ENCODE assay signal across 12 mouse cellular contexts in genomic region chr5:114024885-114025284, GRCm38 (mm10). TPM values are rescaled to one million over a fixed set of nuclear protein-coding genes. Genes with fewer than 3 reads are reported as not detected.
DNase-seq lines count a peak whose midpoint lies in the region; ATAC-seq and TF ChIP-seq lines count a peak whose summit lies in the region.
"Had no signal": no experiment of that assay in that cellular context is flagged by ENCODE, and none has a peak within 500 bp of the region (broad histone marks: within the 10 kb centered on the region; RNA-seq: fewer than 3 reads in every experiment).

No protein-coding gene starts in this region.

- DNase-seq in frontal cortex, postnatal 36 days (ENCODE audit: low spot score in 2 of 2): no peak
- peak; percentile 52 for DNase-seq in brain, adult 2 months (ENCODE audit: low read depth, low spot score)
- no peak for DNase-seq in forebrain, postnatal 0 days
- DNase-seq in cerebellum, adult 2 months: no peak
- no peak for DNase-seq in thymus, postnatal 14 days
- DNase-seq: cerebellum, adult 18-20 months had no signal

- TF ChIP-seq POLR2A in cerebellum, adult 2 months (IDR thresholded peaks at IDR 0.05; ENCODE audit: borderline replicate concordance, insufficient read depth, low read length): no peak

- H3K4me2 ChIP-seq in forebrain, postnatal 0 days (ENCODE audit: low read depth): peak overlapping the region; percentile 21; the same call in 1 of the 2 replicates
- H3K4me2 ChIP-seq in midbrain, embryonic 13.5 days (replicated peaks): 0 out of 2 replicates have a peak overlapping the region, but pooled peaks have one; percentile 6
- H3K4me2 ChIP-seq: liver, embryonic 15.5 days had no signal

- no peaks in the 10 kb centered on the region for H3K9me3 ChIP-seq in forebrain, postnatal 0 days (ENCODE audit: low read length)
- H3K9me3 ChIP-seq in midbrain, embryonic 13.5 days: no peaks in the 10 kb centered on the region
- H3K9me3 ChIP-seq: liver, embryonic 15.5 days had no signal

- H3K4me3 ChIP-seq in forebrain, postnatal 0 days (ENCODE audit: low read depth, low read length): no peak overlapping the region
- no peak overlapping the region for H3K4me3 ChIP-seq in midbrain, embryonic 13.5 days (replicated peaks)
- H3K4me3 ChIP-seq in cerebellum, adult 2 months (replicated peaks; ENCODE audit: insufficient read depth, low read depth, low read length): no peak overlapping the region
- H3K4me3 ChIP-seq: liver, embryonic 15.5 days had no signal

- no peak for TF ChIP-seq CTCF in forebrain, postnatal 0 days (IDR thresholded peaks at IDR 0.05; ENCODE audit: low read depth)
- TF ChIP-seq CTCF in cerebellum, adult 2 months (IDR thresholded peaks at IDR 0.05; ENCODE audit: borderline replicate concordance, insufficient read depth, low read depth, low read length): no peak

- ATAC-seq in frontal cortex, adult (ENCODE audit: low TSS enrichment): peak; percentile 22
- peak; percentile 37; the same call in 1 of the 2 replicates for ATAC-seq in forebrain, postnatal 0 days
- ATAC-seq in midbrain, embryonic 13.5 days: peak; percentile 64
- no peak for ATAC-seq in megakaryocyte progenitor cell, adult 5-6 weeks (replicated peaks; ENCODE audit: poor library complexity)

- no peaks in the 10 kb centered on the region for H3K4me1 ChIP-seq in forebrain, postnatal 0 days (ENCODE audit: insufficient read depth)
- H3K4me1 ChIP-seq in midbrain, embryonic 13.5 days (replicated peaks): peaks cover 10% of the 10 kb centered on the region
- H3K4me1 ChIP-seq in cerebellum, adult 2 months (ENCODE audit: control insufficient read depth, insufficient read depth, low read length): peaks cover 15% of the 10 kb centered on the region

- WGBS in forebrain, postnatal 0 days: 16% methylated on average over 10 of the region's 10 CpGs
- WGBS in midbrain, embryonic 13.5 days: 11% methylated on average over 10 of the region's 10 CpGs
- 13% methylated on average over 10 of the region's 10 CpGs for WGBS in cerebellum, adult 2 months

- H3K27ac ChIP-seq in forebrain, postnatal 0 days (ENCODE audit: low read depth, low read length): no peak overlapping the region
- no peak overlapping the region for H3K27ac ChIP-seq in midbrain, embryonic 13.5 days
- H3K27ac ChIP-seq in cerebellum, adult 2 months (ENCODE audit: insufficient read depth, low read length): no peak overlapping the region
- H3K27ac ChIP-seq: liver, embryonic 15.5 days had no signal

- no peaks in the 10 kb centered on the region for H3K27me3 ChIP-seq in forebrain, postnatal 0 days (ENCODE audit: insufficient read depth, low read length)
- no peaks in the 10 kb centered on the region for H3K27me3 ChIP-seq in midbrain, embryonic 13.5 days
- H3K27me3 ChIP-seq in cerebellum, adult 2 months (ENCODE audit: control insufficient read depth, insufficient read depth, low read length): no peaks in the 10 kb centered on the region

- no peak overlapping the region for H3K9ac ChIP-seq in forebrain, postnatal 0 days
- H3K9ac ChIP-seq in midbrain, embryonic 13.5 days (replicated peaks): no peak overlapping the region
- H3K9ac ChIP-seq: liver, embryonic 15.5 days had no signal

- H3K36me3 ChIP-seq in forebrain, postnatal 0 days (ENCODE audit: insufficient read depth): peaks cover 13% of the 10 kb centered on the region; the same call in 1 of the 2 replicates
- peaks cover 29% of the 10 kb centered on the region for H3K36me3 ChIP-seq in midbrain, embryonic 13.5 days
- H3K36me3 ChIP-seq: liver, embryonic 15.5 days had no signal

RNA-seq across cellular contexts. Expression of gene Dao, which starts 21.4 kb away (rescaled TPM):
- total RNA-seq in forebrain, postnatal 0 days (2014; rRNA removed): not detected in 2 replicates
- polyA plus RNA-seq in forebrain, postnatal 0 days (2015; fragmentation: Nextera tagmentation; extraction: Ambion mirVana): not detected in 2 replicates
- not detected in 2 replicates for polyA plus RNA-seq in midbrain, embryonic 13.5 days (2015; fragmentation: Nextera tagmentation; extraction: Ambion mirVana)
- 51.3 and 63.2 TPM in 2 replicates for polyA plus RNA-seq in cerebellum, adult 2 months (2012; rRNA removed)
- not detected in 2 replicates for total RNA-seq in megakaryocyte progenitor cell, adult 5-6 weeks (2015)
- total RNA-seq in megakaryocyte progenitor cell, adult 5-6 weeks (2017): not detected in 2 replicates
- total RNA-seq: layer of hippocampus, adult 18-20 months had no signal
- polyA plus RNA-seq: liver, embryonic 15.5 days; neural tube, embryonic 11.5 days had no signal

RNA-seq across cellular contexts. Expression of gene Ssh1, which starts 31.2 kb away (rescaled TPM):
- 7.9 and 11.5 TPM in 2 replicates for total RNA-seq in forebrain, postnatal 0 days (2014; rRNA removed)
- polyA plus RNA-seq in forebrain, postnatal 0 days (2015; fragmentation: Nextera tagmentation; extraction: Ambion mirVana): 8.2 and 10.4 TPM in 2 replicates
- polyA plus RNA-seq in midbrain, embryonic 13.5 days (2015; fragmentation: Nextera tagmentation; extraction: Ambion mirVana): 14.3 and 17.2 TPM in 2 replicates
- polyA plus RNA-seq in cerebellum, adult 2 months (2012; rRNA removed): 15.0 and 16.7 TPM in 2 replicates
- 4.5 and 5.0 TPM in 2 replicates for total RNA-seq in megakaryocyte progenitor cell, adult 5-6 weeks (2015)
- total RNA-seq in megakaryocyte progenitor cell, adult 5-6 weeks (2017): 3.3 and 4.2 TPM in 2 replicates

RNA-seq across cellular contexts. Expression of gene Usp30, which starts 40.4 kb away (rescaled TPM):
- 28.5 and 47.7 TPM in 2 replicates for total RNA-seq in forebrain, postnatal 0 days (2014; rRNA removed)
- 14.4 and 18.0 TPM in 2 replicates for polyA plus RNA-seq in forebrain, postnatal 0 days (2015; fragmentation: Nextera tagmentation; extraction: Ambion mirVana)
- 16.7 and 19.0 TPM in 2 replicates for polyA plus RNA-seq in midbrain, embryonic 13.5 days (2015; fragmentation: Nextera tagmentation; extraction: Ambion mirVana)
- 42.9 and 44.1 TPM in 2 replicates for polyA plus RNA-seq in cerebellum, adult 2 months (2012; rRNA removed)
- total RNA-seq in megakaryocyte progenitor cell, adult 5-6 weeks (2015): 4.4 and 7.7 TPM in 2 replicates
- total RNA-seq in megakaryocyte progenitor cell, adult 5-6 weeks (2017): 5.0 and 8.6 TPM in 2 replicates

Comparison
In these comparisons a context has a peak if more than half of its experiments do, and no peak if none do; other contexts are left out.
1. RNA of gene Dao, which starts 21.4 kb away (polyA plus RNA-seq): 51.3 to 63.2 TPM in cerebellum, adult 2 months; not detected in midbrain, embryonic 13.5 days and not detected in forebrain, postnatal 0 days; every median in the first group is over 10 times any median in the second.